Mouse (Mus musculus) MEL (cell line): ENCODE data around the gene Lgr6.
A peak's percentile ranks its signal among the peaks of the same experiment; 100 is the strongest.

Experiments used
- CHD2 ChIP-seq: IDR thresholded peaks from 2 replicates; pipeline ENCODE4 v1.6.1; 2011; ENCODE audit warnings: low read length, improper control_type of control experiment
- CTCF ChIP-seq, 3 experiments: IDR thresholded peaks in 2 of 3; conservative IDR thresholded peaks in 1 of 3; 2 replicates each; pipeline ENCODE4 v1.5.1; 2011 to 2012; ENCODE audit warnings: low read length in 3 of 3, low read depth in 2 of 3, mild to moderate bottlenecking in 2 of 3, improper control_type of control experiment in 1 of 3, inconsistent platforms in 1 of 3, mixed read lengths in 1 of 3, moderate library complexity in 1 of 3; ENCODE audit not compliant: control insufficient read depth in 1 of 3, insufficient read depth in 1 of 3, poor library complexity in 1 of 3, severe bottlenecking in 1 of 3
- EP300 ChIP-seq, 2 experiments: IDR thresholded peaks; 2 replicates each; pipeline ENCODE4 v1.6.1; 2011; ENCODE audit warnings: improper control_type of control experiment in 2 of 2, low read length in 2 of 2, low read depth in 1 of 2, mild to moderate bottlenecking in 1 of 2
- MAZ ChIP-seq: IDR thresholded peaks from 2 replicates; pipeline ENCODE4 v1.6.1; 2012; ENCODE audit warnings: low read depth, mild to moderate bottlenecking, inconsistent platforms, low read length, improper control_type of control experiment
- POLR2A ChIP-seq, 2 experiments: IDR thresholded peaks; 2 replicates each; pipeline ENCODE4 v1.6.1; 2011 to 2012; ENCODE audit warnings: low read length in 2 of 2, mild to moderate bottlenecking in 2 of 2, control low read depth in 1 of 2, improper control_type of control experiment in 1 of 2, low read depth in 1 of 2, moderate library complexity in 1 of 2; ENCODE audit not compliant: control insufficient read depth in 1 of 2, insufficient read depth in 1 of 2, poor library complexity in 1 of 2
- RCOR1 ChIP-seq: IDR thresholded peaks from 2 replicates; pipeline ENCODE4 v1.6.1; 2012; ENCODE audit warnings: low read depth, mild to moderate bottlenecking, inconsistent platforms, low read length, improper control_type of control experiment
- TBP ChIP-seq: IDR thresholded peaks from 2 replicates; pipeline ENCODE4 v1.8.0; 2011; ENCODE audit warnings: low read depth, low read length, improper control_type of control experiment
- UBTF ChIP-seq: IDR thresholded peaks from 2 replicates; pipeline ENCODE4 v1.6.1; 2012; ENCODE audit warnings: low read depth, mild to moderate bottlenecking, inconsistent platforms, low read length, improper control_type of control experiment, moderate library complexity, borderline replicate concordance; ENCODE audit not compliant: insufficient read depth
- USF1 ChIP-seq: IDR thresholded peaks from 2 replicates; pipeline ENCODE4 v1.6.1; 2014; ENCODE audit warnings: low read depth, mild to moderate bottlenecking, inconsistent platforms, low read length, improper control_type of control experiment, moderate library complexity
- ZMIZ1 ChIP-seq: IDR thresholded peaks from 2 replicates; pipeline ENCODE4 v1.6.1; 2012; ENCODE audit warnings: low read depth, mild to moderate bottlenecking, inconsistent platforms, low read length, improper control_type of control experiment, moderate library complexity
- ZNF384 ChIP-seq: IDR thresholded peaks from 2 replicates; pipeline ENCODE4 v1.6.1; 2012; ENCODE audit warnings: low read depth, mild to moderate bottlenecking, inconsistent platforms, low read length, improper control_type of control experiment

GRCm38 (mm10) chr1:135000527-135000926 is 104.5 kb downstream of the Lgr6 start:
- TF ChIP-seq UBTF (no peak), CTCF (IDR thresholded peaks at IDR 0.05 in 2 of 3, conservative IDR thresholded peaks at IDR 0.05 in 1 of 3; ENCODE audit: control insufficient read depth in 1 of 3, insufficient read depth in 1 of 3, low read depth in 2 of 3, low read length in 3 of 3, poor library complexity in 1 of 3, severe bottlenecking in 1 of 3) (no peak), ZNF384 (no peak), USF1 (no peak), RCOR1 (no peak), TBP (no peak), CHD2 (no peak), EP300 (IDR thresholded peaks at IDR 0.05; ENCODE audit: low read depth in 1 of 2, low read length in 2 of 2) (no peak), POLR2A (IDR thresholded peaks at IDR 0.05; ENCODE audit: control insufficient read depth in 1 of 2, insufficient read depth in 1 of 2, low read depth in 1 of 2, low read length in 2 of 2, poor library complexity in 1 of 2) (peak in 1 of 2 experiments; percentile 43; a peak in 1 of 4 replicates), ZMIZ1 (no peak), MAZ (no peak)
